Mouse (Mus musculus): ENCODE data around the gene Gpc4.

Gene Gpc4

GRCm38 (mm10) chrX:52151100-52151499 lies 14.0 kb downstream of the Gpc4 start:
- DNase-seq (ENCODE audit: low spot score): no peak

DNA sequence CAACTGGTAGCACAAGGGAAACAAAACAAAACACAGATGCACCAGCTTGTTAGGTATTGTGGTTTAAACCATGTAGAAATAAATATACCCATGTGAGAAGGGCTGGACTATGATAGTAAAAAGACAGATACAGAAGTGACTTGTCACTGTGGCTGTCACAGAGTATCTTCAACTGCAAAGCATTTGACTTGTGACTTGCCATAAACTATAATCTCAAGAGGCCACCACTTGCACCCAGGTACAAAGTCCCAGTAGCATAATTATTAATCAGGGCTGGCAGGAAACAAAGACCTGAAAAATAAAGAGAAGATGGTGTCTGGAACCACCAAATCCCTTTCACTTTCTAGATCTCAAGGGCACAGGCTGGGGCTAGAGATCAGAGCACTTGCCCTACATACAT lies 19.5 kb downstream of the Gpc4 start:
- no peak for DNase-seq (ENCODE audit: low spot score)

DNA sequence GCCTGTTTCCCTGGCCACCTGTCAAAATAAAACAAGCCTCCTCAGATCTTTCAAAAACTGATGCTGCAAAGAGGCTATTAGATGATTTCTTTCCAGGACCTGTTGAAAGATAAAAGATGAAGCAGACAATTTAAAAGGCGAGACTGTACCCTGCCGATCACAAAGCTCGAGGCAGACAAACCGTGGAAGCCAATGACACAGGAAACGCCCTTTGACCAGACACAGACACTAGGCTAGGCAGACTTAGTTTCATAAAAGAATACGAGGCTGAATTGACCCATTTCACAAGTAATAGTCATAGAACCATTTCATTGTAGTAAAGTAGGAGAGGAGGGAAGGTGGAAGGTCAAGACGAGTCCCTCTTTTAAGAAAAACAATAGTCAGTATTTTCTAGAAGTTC lies 20.6 kb downstream of the Gpc4 start:
- DNase-seq (ENCODE audit: low spot score): no peak

- no peak for DNase-seq (ENCODE audit: low spot score)
These were observed 24.7 kb downstream of the Gpc4 start for GRCm38 (mm10) chrX:52140316-52140715.

DNA sequence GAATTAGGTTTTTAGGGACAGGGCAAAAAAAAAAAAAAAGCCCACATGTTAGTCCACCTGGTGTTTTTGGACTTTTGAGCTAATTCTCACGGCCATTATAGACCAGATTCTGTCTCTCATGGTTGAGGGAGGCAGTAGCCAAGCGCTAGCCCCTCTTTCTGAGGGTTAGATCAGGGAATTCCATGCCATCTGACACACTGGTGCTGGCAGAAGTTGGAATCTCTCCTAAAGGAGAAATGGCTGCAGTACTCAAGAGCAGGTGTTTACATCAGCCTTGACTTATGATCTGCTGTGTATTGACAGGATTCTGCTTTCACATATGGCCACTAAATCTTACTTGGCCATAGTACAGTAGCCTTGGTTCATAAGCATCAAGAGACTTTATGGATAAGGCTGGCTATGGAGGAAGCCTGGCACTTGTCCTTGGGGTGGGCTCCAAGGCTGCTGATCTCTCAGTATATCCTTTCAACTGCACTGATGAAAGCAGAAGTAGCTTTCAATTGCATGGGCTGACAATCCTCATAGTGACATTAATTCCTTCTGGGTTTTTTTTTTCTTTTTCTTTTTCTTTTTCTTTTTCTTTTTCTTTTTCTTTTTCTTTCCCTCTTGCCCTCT lies 26.5 kb downstream of the Gpc4 start:
- no peak for DNase-seq (ENCODE audit: low spot score)

GRCm38 (mm10) chrX:52138033-52138432 lies 27.0 kb downstream of the Gpc4 start:
- no peak for DNase-seq (ENCODE audit: low spot score)

DNA sequence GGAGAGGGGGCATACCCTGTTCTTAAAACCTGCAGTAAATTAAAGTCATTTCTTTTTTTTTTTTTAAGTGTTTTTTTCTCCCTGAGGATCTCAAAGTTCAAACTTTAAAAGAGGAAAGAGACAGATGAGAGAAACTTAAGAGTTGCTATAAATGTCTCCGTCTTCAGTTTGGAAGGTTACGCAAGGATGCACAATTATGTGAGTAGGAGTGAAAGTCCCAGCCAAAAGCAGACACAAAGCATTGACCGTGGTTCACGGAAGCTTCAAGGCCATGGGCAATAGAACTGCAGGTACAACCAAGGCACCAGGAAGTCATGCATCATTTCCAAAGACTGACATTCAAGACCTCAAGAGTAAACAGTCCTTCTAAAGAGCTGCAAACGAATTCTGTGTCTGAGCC lies 28.5 kb downstream of the Gpc4 start:
- no peak for DNase-seq (ENCODE audit: low spot score)

- DNase-seq (ENCODE audit: low spot score): no peak
These were observed 35.4 kb downstream of the Gpc4 start for GRCm38 (mm10) chrX:52129604-52130003.

GRCm38 (mm10) chrX:52128794-52129193 lies 36.3 kb downstream of the Gpc4 start:
- DNase-seq (ENCODE audit: low spot score): no peak

DNA sequence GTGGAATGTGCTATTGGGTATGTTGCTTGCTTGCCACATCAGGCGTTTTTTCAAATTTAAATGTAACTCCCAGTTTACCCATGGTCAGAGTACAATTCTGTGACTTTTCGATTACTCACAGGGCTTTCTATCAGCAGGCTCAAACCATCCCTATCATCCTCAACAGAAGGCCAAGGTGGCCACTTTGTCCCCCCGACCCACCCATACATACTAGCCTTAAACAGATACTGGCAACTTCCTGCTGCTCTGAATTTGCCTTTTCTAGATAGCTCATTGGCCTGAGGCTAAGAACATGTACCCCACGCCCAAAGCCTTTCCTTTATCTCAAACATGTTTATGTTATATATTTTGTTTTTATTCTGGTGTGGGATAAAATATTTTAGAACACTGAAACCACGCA lies 51.4 kb downstream of the Gpc4 start:
- no peak for DNase-seq (ENCODE audit: low spot score)

GRCm38 (mm10) chrX:52109663-52110062 lies 55.4 kb downstream of the Gpc4 start:
- DNase-seq (ENCODE audit: low spot score): no peak

GRCm38 (mm10) chrX:52108966-52109365 lies 56.1 kb downstream of the Gpc4 start:
- no peak for DNase-seq (ENCODE audit: low spot score)

GRCm38 (mm10) chrX:52103771-52104170 lies 61.3 kb downstream of the Gpc4 start:
- no peak for DNase-seq (ENCODE audit: low spot score)

DNA sequence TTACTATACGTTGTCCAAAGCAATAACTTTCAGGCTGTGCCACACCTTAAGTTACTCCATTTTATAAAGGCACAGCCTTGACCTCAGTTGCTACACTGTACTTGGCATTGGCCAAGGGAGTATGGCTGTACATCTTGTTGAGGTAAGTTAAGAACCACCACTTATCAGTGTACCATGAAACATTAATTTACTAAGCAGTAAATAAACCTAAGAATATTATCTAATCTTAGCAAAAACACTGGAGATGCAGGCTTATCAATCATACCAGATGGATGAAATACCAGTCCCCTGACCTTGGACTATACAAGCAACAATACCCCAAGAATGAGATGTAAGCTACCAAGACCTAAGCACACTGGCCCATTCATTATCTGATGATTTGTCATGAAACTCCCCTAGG lies 63.1 kb downstream of the Gpc4 start:
- DNase-seq (ENCODE audit: low spot score): no peak

DNA sequence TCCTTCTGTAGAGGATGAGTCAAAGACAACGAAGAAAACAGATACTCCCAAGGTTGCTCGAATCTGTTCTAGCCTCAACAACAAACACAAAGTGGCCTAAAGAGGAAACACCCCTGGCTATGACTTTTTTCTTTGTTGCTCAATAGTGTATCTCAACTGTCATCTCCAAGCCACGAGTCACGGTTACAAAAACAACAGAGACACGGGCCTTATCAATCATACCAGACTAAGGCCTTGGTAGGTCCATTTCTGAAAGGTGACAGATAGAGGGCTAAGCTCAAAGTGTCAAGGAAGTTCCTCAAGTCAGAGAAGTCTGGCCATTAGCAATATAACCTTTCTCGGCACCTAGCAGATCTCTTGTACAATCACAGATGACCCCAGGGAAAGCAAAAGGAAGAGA lies 63.6 kb downstream of the Gpc4 start:
- no peak for DNase-seq (ENCODE audit: low spot score)

- DNase-seq (ENCODE audit: low spot score): peak; percentile 29
These were observed 77.2 kb downstream of the Gpc4 start for GRCm38 (mm10) chrX:52087726-52088348.

- no peak for DNase-seq (ENCODE audit: low spot score)
These were observed 78.0 kb downstream of the Gpc4 start for GRCm38 (mm10) chrX:52086885-52087573.

- no peak for DNase-seq (ENCODE audit: low spot score)
These were observed 81.5 kb downstream of the Gpc4 start for GRCm38 (mm10) chrX:52083557-52083956.

- no peak for DNase-seq (ENCODE audit: low spot score)
These were observed 92.6 kb downstream of the Gpc4 start for GRCm38 (mm10) chrX:52072410-52072809.

DNA sequence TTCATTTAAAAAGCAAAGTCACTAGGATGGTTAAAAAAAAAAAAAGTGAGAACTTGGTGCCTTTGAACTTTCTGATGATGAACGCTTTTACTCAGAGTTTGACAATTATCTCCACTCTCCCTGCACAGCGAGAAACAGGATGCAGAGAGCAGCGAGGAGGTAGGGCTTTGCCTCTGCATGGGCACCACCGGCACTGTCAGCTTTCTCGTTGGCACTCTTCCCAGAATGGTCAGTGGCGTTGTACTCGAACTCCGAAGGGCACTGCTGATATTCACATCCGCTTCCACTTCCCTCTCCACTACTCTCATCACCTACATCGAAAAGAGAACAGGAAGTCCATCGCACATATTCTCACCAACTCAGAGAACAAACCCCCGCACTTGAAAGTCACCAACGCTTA lies 111.6 kb downstream of the Gpc4 start:
- DNase-seq (ENCODE audit: low spot score): no peak

DNA sequence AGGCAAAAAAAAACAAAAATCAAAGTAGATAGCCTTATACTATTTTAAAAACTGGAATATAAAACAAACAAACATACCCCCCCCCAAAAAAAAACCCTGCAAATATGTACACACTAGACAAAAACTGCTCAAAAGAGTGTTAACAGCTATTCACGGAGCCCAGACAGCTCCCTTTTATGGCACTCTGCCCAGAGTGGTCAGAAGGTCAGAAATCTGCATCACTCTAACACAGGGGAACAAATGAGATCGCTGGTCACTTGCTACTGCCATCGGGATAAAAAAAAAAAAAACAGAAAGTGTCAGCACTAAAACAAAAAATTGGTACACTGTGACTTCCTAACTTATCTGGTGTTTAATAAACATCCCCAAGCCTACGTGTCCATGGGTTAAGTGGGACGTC lies 113.0 kb downstream of the Gpc4 start:
- DNase-seq (ENCODE audit: low spot score): no peak

GRCm38 (mm10) chrX:52050941-52051340 lies 114.1 kb downstream of the Gpc4 start:
- DNase-seq (ENCODE audit: low spot score): no peak

- DNase-seq (ENCODE audit: low spot score): no peak
These were observed 125.2 kb downstream of the Gpc4 start for GRCm38 (mm10) chrX:52039875-52040274.

GRCm38 (mm10) chrX:52030146-52030545 lies 134.9 kb downstream of the Gpc4 start:
- no peak for DNase-seq (ENCODE audit: low spot score)
